Comparison of ENCODE assay signal across 8 mouse cellular contexts in the genomic region with DNA sequence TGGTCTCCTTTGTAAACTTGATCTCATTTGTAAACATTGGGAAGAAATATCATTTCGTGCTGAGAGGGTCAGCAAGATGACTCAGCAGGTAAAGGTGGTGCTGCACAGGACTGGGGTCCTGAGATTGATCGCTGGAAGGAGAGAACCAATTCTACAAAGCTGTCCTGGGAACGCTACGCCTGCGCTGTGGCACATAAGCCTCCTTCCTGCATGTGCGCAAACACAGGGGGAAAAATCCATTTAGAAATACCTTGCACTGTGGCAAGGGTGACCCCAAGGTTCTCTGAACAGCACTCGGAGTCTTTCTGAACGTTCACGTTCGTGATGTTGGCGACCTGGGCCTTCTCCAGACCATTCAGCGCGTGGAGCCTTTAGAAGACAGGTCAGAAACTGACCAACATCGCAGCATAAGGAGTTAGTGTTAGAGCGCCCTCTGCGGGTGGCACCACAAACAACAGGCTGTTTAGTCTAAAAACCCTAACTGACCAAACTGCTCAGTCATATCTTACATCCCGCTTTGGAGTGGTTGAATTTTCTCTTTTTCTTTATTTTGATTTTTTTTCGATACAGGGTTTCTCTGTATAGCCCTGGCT. TPM values are rescaled to one million over a fixed set of nuclear protein-coding genes. Genes with fewer than 3 reads are reported as not detected.
DNase-seq lines count a peak whose midpoint lies in the region; ATAC-seq and TF ChIP-seq lines count a peak whose summit lies in the region.

No protein-coding gene starts in this region.

- H3K36me3 ChIP-seq in embryonic facial prominence, embryonic 14.5 days (ENCODE audit: control insufficient read depth, insufficient read depth, low read length): no peaks in the 10 kb centered on the region
- H3K36me3 ChIP-seq in kidney, embryonic 14.5 days (ENCODE audit: control insufficient read depth, insufficient read depth, low read length): no peaks in the 10 kb centered on the region
- no peaks in the 10 kb centered on the region for H3K36me3 ChIP-seq in limb, embryonic 15.5 days
- H3K36me3 ChIP-seq in myocyte (ENCODE audit: control insufficient read depth, insufficient read depth): no peaks in the 10 kb centered on the region

- WGBS in embryonic facial prominence, embryonic 14.5 days: 28% methylated on average over 18 of the region's 18 CpGs
- WGBS in kidney, embryonic 14.5 days: 29% methylated on average over 18 of the region's 18 CpGs
- WGBS in limb, embryonic 15.5 days: 26% methylated on average over 18 of the region's 18 CpGs

- no peaks in the 10 kb centered on the region for H3K27me3 ChIP-seq in embryonic facial prominence, embryonic 14.5 days (replicated peaks; ENCODE audit: control insufficient read depth, insufficient read depth, low read length)
- H3K27me3 ChIP-seq in kidney, embryonic 14.5 days (ENCODE audit: control insufficient read depth, insufficient read depth, low read length): no peaks in the 10 kb centered on the region
- H3K27me3 ChIP-seq in limb, embryonic 15.5 days: no peaks in the 10 kb centered on the region
- no peaks in the 10 kb centered on the region for H3K27me3 ChIP-seq in myocyte (ENCODE audit: control insufficient read depth, insufficient read depth, insufficient read length)

- no peak overlapping the region for H3K9ac ChIP-seq in embryonic facial prominence, embryonic 14.5 days (ENCODE audit: low read depth, low read length)
- no peak overlapping the region for H3K9ac ChIP-seq in kidney, embryonic 14.5 days (ENCODE audit: low read depth, low read length)
- no peak overlapping the region for H3K9ac ChIP-seq in limb, embryonic 15.5 days

- TF ChIP-seq POLR2A in myocyte (IDR thresholded peaks at IDR 0.05; ENCODE audit: insufficient read length, low read depth): no peak

- H3ac ChIP-seq in myocyte (ENCODE audit: control insufficient read depth, insufficient read length): no peak overlapping the region

- H3K4me3 ChIP-seq in embryonic facial prominence, embryonic 14.5 days (ENCODE audit: low read depth, low read length): no peak overlapping the region
- no peak overlapping the region for H3K4me3 ChIP-seq in kidney, embryonic 14.5 days (ENCODE audit: low read length)
- H3K4me3 ChIP-seq in limb, embryonic 15.5 days: no peak overlapping the region
- H3K4me3 ChIP-seq in myocyte: no peak overlapping the region

- no peak overlapping the region for H3K27ac ChIP-seq in embryonic facial prominence, embryonic 14.5 days (replicated peaks; ENCODE audit: low read depth, low read length)
- H3K27ac ChIP-seq in kidney, embryonic 14.5 days (ENCODE audit: low read depth, low read length): no peak overlapping the region
- peak overlapping the region; percentile 6 for H3K27ac ChIP-seq in limb, embryonic 15.5 days

- H3K4me2 ChIP-seq in embryonic facial prominence, embryonic 14.5 days (ENCODE audit: low read depth, low read length): 0 out of 2 replicates have a peak overlapping the region, but pooled peaks have one; percentile 24
- no peak overlapping the region for H3K4me2 ChIP-seq in kidney, embryonic 14.5 days (replicated peaks; ENCODE audit: low read depth, low read length)
- H3K4me2 ChIP-seq in limb, embryonic 15.5 days: peak overlapping the region; percentile 25; the same call in 1 of the 2 replicates
- H3K4me2 ChIP-seq in myocyte (ENCODE audit: low read depth): peak overlapping the region; percentile 20

- H3K9me3 ChIP-seq in embryonic facial prominence, embryonic 14.5 days (ENCODE audit: control insufficient read depth, low read length): no peaks in the 10 kb centered on the region
- no peaks in the 10 kb centered on the region for H3K9me3 ChIP-seq in kidney, embryonic 14.5 days (ENCODE audit: control insufficient read depth, low read length)
- H3K9me3 ChIP-seq in limb, embryonic 15.5 days: no peaks in the 10 kb centered on the region

- peaks cover 8% of the 10 kb centered on the region; the same call in 1 of the 2 replicates for H3K4me1 ChIP-seq in embryonic facial prominence, embryonic 14.5 days (ENCODE audit: control insufficient read depth, insufficient read depth, low read length)
- no peaks in the 10 kb centered on the region for H3K4me1 ChIP-seq in kidney, embryonic 14.5 days (ENCODE audit: control insufficient read depth, insufficient read depth, low read length)
- peaks cover 11% of the 10 kb centered on the region for H3K4me1 ChIP-seq in limb, embryonic 15.5 days

- peak; percentile 87 to 88 for DNase-seq in B cell, adult 2 months
- DNase-seq in adrenal gland, postnatal 4 days (ENCODE audit: low spot score in 2 of 2): peak; percentile 61 to 66
- peak; percentile 81 for DNase-seq in embryonic facial prominence, embryonic 14.5 days (ENCODE audit: low spot score)
- peak; percentile 36 to 78 for DNase-seq in heart, adult 9 months (ENCODE audit: low spot score in 2 of 2)
- peak; percentile 80 to 95 for DNase-seq in spleen, postnatal 4 days (ENCODE audit: low spot score in 2 of 2)

- ATAC-seq in embryonic facial prominence, embryonic 14.5 days (ENCODE audit: low read depth): 0 out of 2 replicates have a peak, but pooled peaks have one; percentile 37
- ATAC-seq in kidney, embryonic 14.5 days (ENCODE audit: low FRiP score, low TSS enrichment): peak; percentile 59
- peak; percentile 40; the same call in 1 of the 2 replicates for ATAC-seq in limb, embryonic 15.5 days (ENCODE audit: insufficient number of reproducible peaks, low FRiP score, low TSS enrichment, low read depth)

- no peaks in the 10 kb centered on the region for H3K79me2 ChIP-seq in myocyte (ENCODE audit: control insufficient read depth, insufficient read depth)

TF ChIP-seq in myocyte, 11 proteins besides CTCF, POLR2A, EP300 and RAD21:
- TF ChIP-seq POLR2AphosphoS2 (IDR thresholded peaks at IDR 0.05; ENCODE audit: insufficient read length, low read depth) (no peak), MYOG (IDR thresholded peaks at IDR 0.05; ENCODE audit: control insufficient read depth in 1 of 3, insufficient read depth in 1 of 3, insufficient read length in 2 of 3, low read depth in 2 of 3) (no peak), TCF12 (IDR thresholded peaks at IDR 0.05; ENCODE audit: insufficient read depth, poor library complexity, severe bottlenecking) (no peak)

RNA-seq across cellular contexts. Expression of gene Rassf3, which starts 40.0 kb away (rescaled TPM):
- total RNA-seq in adrenal gland, postnatal 4 days (2021): 10 to 100 TPM; 37.6 to 44.5 TPM
- polyA plus RNA-seq in embryonic facial prominence, embryonic 14.5 days (2014; fragmentation: Nextera tagmentation; extraction: Ambion mirVana): 23.6 and 27.0 TPM in 2 replicates
- 8.9 and 13.5 TPM in 2 replicates for polyA plus RNA-seq in kidney, embryonic 14.5 days (2014; fragmentation: Nextera tagmentation; extraction: Ambion mirVana)
- polyA plus RNA-seq in limb, embryonic 15.5 days (2015; fragmentation: Nextera tagmentation; extraction: Ambion mirVana): 17.3 and 17.8 TPM in 2 replicates
- 32.3 TPM for polyA plus RNA-seq in myocyte (2012; fragmentation: generic; extraction: Trizol)
